Mouse (Mus musculus) lung, postnatal 0 days (tissue): ENCODE data around the gene Rptor. TPM values are rescaled to one million over a fixed set of nuclear protein-coding genes. Genes with fewer than 3 reads are reported as not detected.

Experiments
- ATAC-seq: fragments of 200-750 bp; cut with Nextera tagmentation; 2 replicates; pipeline ENCODE4 v1.8.0; 2017; ENCODE audit warnings: moderate library complexity
- DNase-seq: peaks from one replicate; pipeline ENCODE4 v3.0.0-alpha.2; 2016; ENCODE audit warnings: low spot score
- H3K27ac ChIP-seq: fragments of 300-500 bp; sonication (generic); 2 replicates; pipeline ENCODE4 v1.5.1; 2014; ENCODE audit warnings: antibody characterized with exemption, mild to moderate bottlenecking, low read length, mixed read lengths
- H3K27me3 ChIP-seq: fragments of 300-500 bp; sonication (generic); replicated peaks from 2 replicates; pipeline ENCODE4 v1.6.1; 2014; ENCODE audit warnings: low read length, mixed read lengths; ENCODE audit not compliant: insufficient read depth
- H3K36me3 ChIP-seq: fragments of 300-500 bp; sonication (generic); 2 replicates; pipeline ENCODE4 v1.6.1; 2014; ENCODE audit warnings: low read length, mixed read lengths; ENCODE audit not compliant: insufficient read depth
- H3K4me1 ChIP-seq: fragments of 300-500 bp; sonication (generic); 2 replicates; pipeline ENCODE4 v1.6.1; 2014; ENCODE audit warnings: antibody characterized with exemption, low read depth, low read length, mixed read lengths; ENCODE audit not compliant: insufficient read depth
- H3K4me2 ChIP-seq: fragments of 300-500 bp; sonication (generic); replicated peaks from 2 replicates; pipeline ENCODE4 v1.6.1; 2014; ENCODE audit warnings: low read depth, mild to moderate bottlenecking, low read length, moderate library complexity, mixed read lengths
- H3K4me3 ChIP-seq: fragments of 300-500 bp; sonication (generic); 2 replicates; pipeline ENCODE4 v1.5.1; 2014; ENCODE audit warnings: low read depth, low read length
- H3K9ac ChIP-seq: fragments of 300-500 bp; sonication (generic); replicated peaks from 2 replicates; pipeline ENCODE4 v1.6.1; 2014; ENCODE audit warnings: low read depth, mild to moderate bottlenecking
- H3K9me3 ChIP-seq: fragments of 300-500 bp; sonication (generic); 2 replicates; pipeline ENCODE4 v1.6.1; 2016; ENCODE audit warnings: low read length, mixed read lengths
- CTCF ChIP-seq: IDR thresholded peaks from 2 replicates; pipeline ENCODE4 v1.5.1; 2016; ENCODE audit warnings: antibody characterized with exemption, mild to moderate bottlenecking
- EP300 ChIP-seq: IDR thresholded peaks from 2 replicates; pipeline ENCODE4 v1.6.1; 2016; ENCODE audit warnings: antibody characterized with exemption, mild to moderate bottlenecking, control low read depth
- WGBS: fragments of 180-500 bp; shearing (Covaris S2); extraction: QIAGEN DNeasy Blood & Tissue Kit; methylation state at CpG from one replicate; pipeline ENCODE4 v1.1.7; 2014; 5-methylcytosine and 5-hydroxymethylcytosine counted together
- polyA plus RNA-seq: library from polyadenylated mRNA; unstranded; fragments of >200 nt; fragmentation: Nextera tagmentation; extraction: Ambion mirVana; gene quantifications from 2 replicates; pipeline ENCODE4 v1.2.1, GENCODE M21; 2015

The Rptor gene
- polyA plus RNA-seq, 1 experiment from 2014 or later: 5.3 TPM

DNA sequence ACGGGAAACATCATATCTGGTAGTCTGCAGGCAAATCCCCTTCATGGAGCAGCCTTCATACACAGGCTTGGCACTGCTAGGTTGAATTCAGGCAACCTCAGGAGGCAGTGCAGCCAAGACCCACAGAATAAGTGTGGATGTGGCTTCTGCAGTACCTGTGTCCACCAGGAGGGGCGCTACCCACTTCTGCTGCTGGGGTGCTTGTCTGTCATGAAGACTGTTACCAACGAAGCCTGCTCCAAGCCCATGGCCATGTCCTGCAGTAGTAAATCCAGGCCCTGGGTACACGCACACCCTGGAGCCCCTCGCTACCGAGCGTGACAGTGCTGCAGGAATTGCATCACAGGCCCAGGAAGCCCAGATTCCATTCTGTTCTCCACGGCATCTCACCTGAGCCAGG, 317.2 kb downstream of the Rptor start:
- H3K4me2 ChIP-seq: no peak overlapping the region
- H3K4me3 ChIP-seq: no peak overlapping the region
- H3K36me3 ChIP-seq: peaks cover 27% of the 10 kb centered on the region
- ATAC-seq (0 out of 2 replicates have a peak, but pooled peaks have one; percentile 15), DNase-seq (peak; percentile 71)
- no peak overlapping the region for H3K27ac ChIP-seq
- H3K9ac ChIP-seq: no peak overlapping the region
- TF ChIP-seq CTCF (peak; percentile 94), EP300 (no peak)
- peaks cover 12% of the 10 kb centered on the region; the same call in 1 of the 2 replicates for H3K4me1 ChIP-seq
- WGBS: 68% methylated on average over 8 of the region's 8 CpGs
- H3K9me3 ChIP-seq: no peaks in the 10 kb centered on the region
- no peaks in the 10 kb centered on the region for H3K27me3 ChIP-seq

DNA sequence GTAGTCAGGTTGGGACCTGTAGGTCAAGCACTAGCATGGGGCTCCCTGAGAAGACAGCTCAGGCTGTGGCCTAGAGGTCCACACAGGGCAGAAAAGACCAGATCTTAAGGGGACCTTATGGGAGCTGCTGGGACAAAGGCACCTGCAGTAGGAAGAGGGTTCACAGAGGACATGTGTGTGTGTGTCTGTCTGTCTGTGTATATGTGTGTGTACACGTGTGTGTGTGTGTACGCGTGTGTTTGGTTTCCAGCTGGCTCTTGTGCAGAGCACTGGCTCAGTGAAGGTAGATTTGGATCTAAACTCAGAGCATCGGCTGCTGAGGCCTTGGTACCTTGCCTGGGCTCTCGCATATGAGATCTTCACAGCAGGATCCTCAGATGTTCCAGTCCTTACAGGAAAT, 318.0 kb downstream of the Rptor start:
- no peak for ATAC-seq
- no peak for TF ChIP-seq CTCF
- TF ChIP-seq EP300: no peak
- 82% methylated on average over 5 of the region's 5 CpGs for WGBS

DNA sequence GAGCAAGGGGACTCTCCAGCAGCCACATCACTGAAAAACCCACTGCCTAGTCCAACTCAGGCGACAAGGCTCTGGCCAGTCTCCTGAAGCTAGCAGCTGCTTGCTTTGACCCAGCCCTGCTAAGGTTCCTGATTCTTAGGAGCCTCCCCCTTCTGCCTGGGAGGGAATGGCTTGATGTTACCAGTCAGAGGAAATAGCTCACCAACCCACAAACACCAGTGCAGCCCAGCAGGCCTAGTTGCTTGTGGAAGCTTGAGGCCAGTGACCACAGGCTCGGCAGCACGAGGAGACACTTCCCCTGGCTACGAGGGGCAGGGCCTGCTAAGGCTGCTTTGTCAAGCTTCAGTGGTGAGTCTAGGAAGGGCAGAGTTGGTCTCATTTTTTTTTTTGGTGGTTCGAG, 322.5 kb downstream of the Rptor start:
- Histone ChIP-seq H3K4me2 (no peak overlapping the region), H3K9me3 (no peaks in the 10 kb centered on the region), H3K36me3 (no peaks in the 10 kb centered on the region), H3K9ac (no peak overlapping the region), H3K27me3 (no peaks in the 10 kb centered on the region), H3K27ac (no peak overlapping the region), H3K4me3 (no peak overlapping the region), H3K4me1 (no peaks in the 10 kb centered on the region)
- DNase-seq (peak; percentile 45), ATAC-seq (peak; percentile 40; the same call in 1 of the 2 replicates)
- WGBS: 68% methylated on average over 5 of the region's 5 CpGs
- TF ChIP-seq EP300 (no peak), CTCF (no peak)

More for the DNA sequence above, 318.0 kb downstream of the Rptor start:
- no peak for DNase-seq
- peaks cover 27% of the 10 kb centered on the region for H3K36me3 ChIP-seq
- no peaks in the 10 kb centered on the region for H3K27me3 ChIP-seq
- no peak overlapping the region for H3K9ac ChIP-seq
- H3K4me1 ChIP-seq: peaks cover 5% of the 10 kb centered on the region; the same call in 1 of the 2 replicates
- H3K27ac ChIP-seq: no peak overlapping the region
- H3K9me3 ChIP-seq: no peaks in the 10 kb centered on the region
- H3K4me3 ChIP-seq: no peak overlapping the region
- no peak overlapping the region for H3K4me2 ChIP-seq

DNA sequence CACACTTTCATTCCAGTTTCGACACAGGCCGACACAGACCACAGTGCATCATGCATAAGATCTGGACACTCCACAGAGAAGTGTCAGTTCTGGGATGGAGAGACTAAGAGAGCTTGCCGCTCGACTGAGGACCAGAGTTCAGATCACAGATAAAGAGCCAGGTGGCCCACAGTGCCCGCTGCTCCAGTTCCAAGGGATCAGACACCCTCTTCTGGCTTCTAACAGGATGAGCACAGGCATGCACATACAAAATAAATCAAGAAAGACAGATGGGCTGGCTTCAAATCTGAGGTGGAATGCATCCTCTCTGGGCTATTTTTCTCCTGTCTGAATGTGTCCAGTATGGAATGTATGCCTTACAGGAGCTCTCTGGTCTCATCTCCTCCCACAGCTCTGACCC, 324.1 kb downstream of the Rptor start:
- ATAC-seq: no peak
- 59% methylated on average over 5 of the region's 5 CpGs for WGBS

DNA sequence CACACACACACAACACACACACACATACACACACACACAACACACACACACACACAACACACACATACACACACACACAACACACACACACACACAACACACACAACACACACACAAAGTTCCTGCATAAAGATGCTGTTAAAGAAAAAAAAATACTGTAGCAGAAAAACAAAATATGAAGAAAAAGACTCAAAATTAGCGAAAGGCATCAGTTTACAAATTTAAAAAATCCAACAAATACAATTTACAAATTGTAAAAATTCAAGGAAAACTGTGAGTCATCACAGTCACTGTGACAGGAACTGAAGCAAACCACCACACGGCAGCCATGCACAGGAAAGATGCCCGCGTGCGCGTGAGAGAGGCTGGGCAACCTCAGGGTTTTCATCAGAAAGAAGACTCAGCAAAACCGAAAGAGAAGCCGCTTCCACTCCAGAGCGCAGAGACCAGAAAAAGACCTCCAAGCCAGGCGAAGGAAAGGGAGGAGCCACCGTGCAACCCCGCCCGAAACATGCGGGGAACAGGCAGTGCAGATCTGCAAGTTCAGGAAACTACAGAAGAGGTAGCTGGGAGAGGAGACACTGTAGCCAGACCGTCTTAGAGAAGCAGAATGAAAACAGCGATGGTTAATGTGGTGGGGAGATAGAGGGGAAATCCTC, 325.4 kb downstream of the Rptor start:
- WGBS: 43% methylated on average over 16 of the region's 16 CpGs
- ATAC-seq (peak; percentile 47; the same call in 1 of the 2 replicates), DNase-seq (peak; percentile 55)
- Histone ChIP-seq H3K4me3 (no peak overlapping the region), H3K36me3 (no peaks in the 10 kb centered on the region), H3K9ac (no peak overlapping the region), H3K4me1 (no peaks in the 10 kb centered on the region), H3K4me2 (peak overlapping the region; percentile 29), H3K27ac (no peak overlapping the region), H3K27me3 (no peaks in the 10 kb centered on the region), H3K9me3 (no peaks in the 10 kb centered on the region)
- TF ChIP-seq EP300: no peak
- no peak for TF ChIP-seq CTCF

More for the DNA sequence above, 324.1 kb downstream of the Rptor start:
- Histone ChIP-seq H3K4me1 (no peaks in the 10 kb centered on the region), H3K4me3 (no peak overlapping the region), H3K36me3 (no peaks in the 10 kb centered on the region), H3K9ac (no peak overlapping the region), H3K27me3 (no peaks in the 10 kb centered on the region), H3K27ac (no peak overlapping the region), H3K4me2 (no peak overlapping the region), H3K9me3 (no peaks in the 10 kb centered on the region)
- no peak for DNase-seq
- no peak for TF ChIP-seq EP300
- no peak for TF ChIP-seq CTCF

DNA sequence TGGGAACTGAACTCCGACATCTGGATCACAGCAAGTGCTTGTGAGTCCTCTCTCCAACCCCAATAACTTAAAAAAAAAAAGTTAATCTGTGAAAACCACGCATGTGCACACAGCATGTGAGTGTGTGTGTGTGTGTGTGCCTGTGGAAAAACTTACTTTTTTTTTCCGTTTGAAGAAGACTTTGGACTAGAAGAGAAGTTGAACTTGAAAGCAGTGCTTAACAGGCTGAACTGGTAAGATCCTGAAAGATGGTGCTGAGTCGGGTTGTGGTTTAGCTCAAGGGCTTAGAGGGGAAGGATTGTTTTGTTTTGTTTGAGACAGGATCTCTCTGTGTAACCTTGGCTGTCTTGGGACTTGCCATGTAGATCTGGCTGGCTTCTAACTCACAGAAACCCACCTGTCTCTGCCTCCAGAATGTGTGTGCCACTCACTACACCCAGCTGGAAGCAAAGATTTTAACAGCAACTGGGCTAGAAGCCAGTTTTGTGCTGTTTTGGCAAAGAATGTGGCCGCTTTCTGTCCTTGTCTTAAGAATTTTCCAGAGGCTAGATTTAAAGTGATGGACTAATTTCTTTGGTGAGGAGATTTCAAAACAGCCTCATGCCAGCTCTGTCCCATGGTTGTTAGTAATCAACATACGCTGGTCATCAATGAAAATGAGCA, 327.0 kb downstream of the Rptor start:
- Histone ChIP-seq H3K27ac (no peak overlapping the region), H3K4me2 (no peak overlapping the region), H3K9ac (no peak overlapping the region), H3K36me3 (no peaks in the 10 kb centered on the region), H3K9me3 (no peaks in the 10 kb centered on the region), H3K27me3 (no peaks in the 10 kb centered on the region), H3K4me1 (no peaks in the 10 kb centered on the region), H3K4me3 (no peak overlapping the region)
- ATAC-seq: no peak
- TF ChIP-seq CTCF (no peak), EP300 (no peak)
- DNase-seq: no peak
- 68% methylated on average over 6 of the region's 6 CpGs for WGBS
